Mouse (Mus musculus): Measurements from ENCODE around the gene Spc25.

Gene Spc25

GRCm38 (mm10) chr2:69187990-69188389 lies 18.0 kb downstream of the Spc25 start:
- DNase-seq (ENCODE audit: inconsistent ontology term) = no peak

- DNase-seq (ENCODE audit: inconsistent ontology term) = no peak
Measured at GRCm38 (mm10) chr2:69179721-69180120, 26.3 kb downstream of the Spc25 start.

GRCm38 (mm10) chr2:69175296-69175695 lies 30.7 kb downstream of the Spc25 start:
- DNase-seq (ENCODE audit: inconsistent ontology term) = no peak

- no peak for DNase-seq (ENCODE audit: inconsistent ontology term)
Measured at GRCm38 (mm10) chr2:69170395-69171077, 35.5 kb downstream of the Spc25 start.

- no peak for DNase-seq (ENCODE audit: inconsistent ontology term)
Measured at GRCm38 (mm10) chr2:69158907-69159306, 47.1 kb downstream of the Spc25 start.

GRCm38 (mm10) chr2:69156283-69156682 lies 49.7 kb downstream of the Spc25 start:
- no peak for DNase-seq (ENCODE audit: inconsistent ontology term)

- DNase-seq (ENCODE audit: inconsistent ontology term) = no peak
Measured at GRCm38 (mm10) chr2:69155861-69156260, 50.1 kb downstream of the Spc25 start.

GRCm38 (mm10) chr2:69150841-69151240 lies 55.2 kb downstream of the Spc25 start:
- DNase-seq (ENCODE audit: inconsistent ontology term) = no peak

- DNase-seq (ENCODE audit: inconsistent ontology term) = no peak
Measured at GRCm38 (mm10) chr2:69149154-69149553, 56.8 kb downstream of the Spc25 start.

- DNase-seq (ENCODE audit: inconsistent ontology term) = no peak
Measured at GRCm38 (mm10) chr2:69148691-69149090, 57.3 kb downstream of the Spc25 start.

All from Muller cell, postnatal 12 days (primary cell).